Mouse (Mus musculus): ENCODE results near the gene Ttll5. TPM values are rescaled to one million over a fixed set of nuclear protein-coding genes. Genes with fewer than 3 reads are reported as not detected.

Gene Ttll5
- polyA plus RNA-seq, 2 experiments: 5.6 to 6.4 TPM

GRCm38 (mm10) chr12:86022282-86022984 is 198.0 kb downstream of the Ttll5 start:
- Histone ChIP-seq H3K4me1 (replicated peaks; ENCODE audit: control insufficient read depth in 2 of 2, insufficient read depth in 2 of 2, low read length in 1 of 2) (no peaks in the 10 kb centered on the region; a peak in 1 of 4 replicates), H3K9me3 (ENCODE audit: control insufficient read depth, low read length) (no peaks in the 10 kb centered on the region), H3K4me3 (ENCODE audit: insufficient read depth in 1 of 2, low read depth in 2 of 2, low read length in 2 of 2) (no peak overlapping the region), H3K4me2 (ENCODE audit: low read depth) (no peak overlapping the region), H3K27me3 (ENCODE audit: control insufficient read depth, insufficient read depth, low read length) (no peaks in the 10 kb centered on the region), H3K36me3 (replicated peaks; ENCODE audit: control insufficient read depth, insufficient read depth, low read depth) (no peaks in the 10 kb centered on the region), H3K27ac (no peak overlapping the region), H3K9ac (replicated peaks) (no peak overlapping the region)
- DNase-seq (ENCODE audit: low read depth in 3 of 3, low spot score in 3 of 3): no peak
- ATAC-seq (ENCODE audit: insufficient read depth): no peak
- TF ChIP-seq EP300 (IDR thresholded peaks at IDR 0.05; ENCODE audit: low read depth) (no peak), CTCF (IDR thresholded peaks at IDR 0.05; ENCODE audit: low read depth) (no peak)
- WGBS (ENCODE audit: insufficient replicate concordance): 69% methylated on average over 9 of the region's 9 CpGs

- H3K4me2 ChIP-seq (ENCODE audit: low read depth): no peak overlapping the region
- no peaks in the 10 kb centered on the region; a peak in 1 of 4 replicates for H3K4me1 ChIP-seq (replicated peaks; ENCODE audit: control insufficient read depth in 2 of 2, insufficient read depth in 2 of 2, low read length in 1 of 2)
- no peak overlapping the region for H3K4me3 ChIP-seq (ENCODE audit: insufficient read depth in 1 of 2, low read depth in 2 of 2, low read length in 2 of 2)
- DNase-seq (ENCODE audit: low read depth in 3 of 3, low spot score in 3 of 3) (no peak), ATAC-seq (ENCODE audit: insufficient read depth) (no peak)
- no peak overlapping the region for H3K9ac ChIP-seq (replicated peaks)
- TF ChIP-seq EP300 (IDR thresholded peaks at IDR 0.05; ENCODE audit: low read depth) (no peak), CTCF (IDR thresholded peaks at IDR 0.05; ENCODE audit: low read depth) (no peak)
- 66% methylated on average over 4 of the region's 4 CpGs for WGBS (ENCODE audit: insufficient replicate concordance)
- H3K9me3 ChIP-seq (ENCODE audit: control insufficient read depth, low read length): no peaks in the 10 kb centered on the region
- H3K36me3 ChIP-seq (replicated peaks; ENCODE audit: control insufficient read depth, insufficient read depth, low read depth): no peaks in the 10 kb centered on the region
- no peaks in the 10 kb centered on the region for H3K27me3 ChIP-seq (ENCODE audit: control insufficient read depth, insufficient read depth, low read length)
- no peak overlapping the region for H3K27ac ChIP-seq
Measured at GRCm38 (mm10) chr12:86023081-86023871, 198.8 kb downstream of the Ttll5 start.

DNA sequence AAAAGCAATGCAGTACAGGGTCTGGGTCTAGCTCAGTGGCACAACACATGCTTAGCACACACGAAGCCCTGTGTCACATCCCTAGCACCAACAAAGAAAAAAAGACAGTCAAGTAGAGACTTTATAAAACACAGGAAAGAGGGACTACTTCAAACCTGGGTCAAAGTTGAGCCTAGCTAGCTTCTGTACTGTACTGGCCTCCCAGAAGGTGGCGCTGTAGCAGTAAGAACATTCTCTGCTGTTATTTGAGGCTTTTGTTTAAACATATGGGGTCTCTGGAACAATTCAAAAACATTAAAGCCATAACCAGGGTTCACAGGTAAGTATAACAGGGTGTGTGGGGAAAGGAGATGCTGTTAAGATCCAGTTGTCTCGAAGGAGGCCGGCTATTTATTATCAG is 200.0 kb downstream of the Ttll5 start:
- H3K27ac ChIP-seq: no peak overlapping the region
- 51% methylated on average over 4 of the region's 4 CpGs for WGBS (ENCODE audit: insufficient replicate concordance)
- H3K4me2 ChIP-seq (ENCODE audit: low read depth): no peak overlapping the region
- ATAC-seq (ENCODE audit: insufficient read depth) (no peak), DNase-seq (ENCODE audit: low read depth in 3 of 3, low spot score in 3 of 3) (no peak)
- no peaks in the 10 kb centered on the region for H3K9me3 ChIP-seq (ENCODE audit: control insufficient read depth, low read length)
- H3K9ac ChIP-seq (replicated peaks): no peak overlapping the region
- TF ChIP-seq EP300 (IDR thresholded peaks at IDR 0.05; ENCODE audit: low read depth) (no peak), CTCF (IDR thresholded peaks at IDR 0.05; ENCODE audit: low read depth) (peak; percentile 53)
- H3K27me3 ChIP-seq (ENCODE audit: control insufficient read depth, insufficient read depth, low read length): no peaks in the 10 kb centered on the region
- no peaks in the 10 kb centered on the region; a peak in 1 of 4 replicates for H3K4me1 ChIP-seq (replicated peaks; ENCODE audit: control insufficient read depth in 2 of 2, insufficient read depth in 2 of 2, low read length in 1 of 2)
- H3K36me3 ChIP-seq (replicated peaks; ENCODE audit: control insufficient read depth, insufficient read depth, low read depth): no peaks in the 10 kb centered on the region
- H3K4me3 ChIP-seq (ENCODE audit: insufficient read depth in 1 of 2, low read depth in 2 of 2, low read length in 2 of 2): no peak overlapping the region

DNA sequence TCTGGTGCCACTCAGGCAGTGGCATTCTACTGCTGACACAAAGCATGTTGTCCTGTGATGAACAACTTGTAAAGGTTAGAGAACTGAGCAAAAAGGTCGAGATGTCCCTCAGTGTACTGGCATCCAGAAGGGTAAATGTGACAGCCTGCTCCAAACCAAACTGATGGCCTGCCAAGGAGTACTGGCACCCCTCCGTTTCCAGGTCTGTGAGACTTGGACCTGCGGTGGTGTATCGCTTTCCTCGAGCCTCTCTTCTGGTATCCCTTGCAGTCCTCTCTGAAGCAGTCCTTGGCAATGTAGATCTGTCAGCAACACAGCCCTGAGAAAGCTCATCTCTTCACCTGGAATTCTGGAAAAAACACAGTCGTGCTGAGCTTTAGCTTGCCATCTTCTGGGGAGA is 201.0 kb downstream of the Ttll5 start:
- Histone ChIP-seq H3K27me3 (ENCODE audit: control insufficient read depth, insufficient read depth, low read length) (no peaks in the 10 kb centered on the region), H3K36me3 (replicated peaks; ENCODE audit: control insufficient read depth, insufficient read depth, low read depth) (no peaks in the 10 kb centered on the region), H3K4me2 (ENCODE audit: low read depth) (no peak overlapping the region), H3K27ac (no peak overlapping the region), H3K9ac (replicated peaks) (no peak overlapping the region), H3K4me1 (replicated peaks; ENCODE audit: control insufficient read depth in 2 of 2, insufficient read depth in 2 of 2, low read length in 1 of 2) (peaks cover 0 to 4% of the 10 kb centered on the region in 2 experiments; a peak in 2 of 4 replicates), H3K9me3 (ENCODE audit: control insufficient read depth, low read length) (no peaks in the 10 kb centered on the region), H3K4me3 (ENCODE audit: insufficient read depth in 1 of 2, low read depth in 2 of 2, low read length in 2 of 2) (no peak overlapping the region)
- 71% methylated on average over 6 of the region's 6 CpGs for WGBS (ENCODE audit: insufficient replicate concordance)
- ATAC-seq (ENCODE audit: insufficient read depth) (no peak), DNase-seq (ENCODE audit: low read depth in 3 of 3, low spot score in 3 of 3) (no peak)
- no peak for TF ChIP-seq CTCF (IDR thresholded peaks at IDR 0.05; ENCODE audit: low read depth)

GRCm38 (mm10) chr12:86027000-86027399 is 202.5 kb downstream of the Ttll5 start:
- Histone ChIP-seq H3K27ac (no peak overlapping the region), H3K4me2 (ENCODE audit: low read depth) (no peak overlapping the region), H3K4me3 (ENCODE audit: insufficient read depth in 1 of 2, low read depth in 2 of 2, low read length in 2 of 2) (no peak overlapping the region), H3K4me1 (replicated peaks; ENCODE audit: control insufficient read depth in 2 of 2, insufficient read depth in 2 of 2, low read length in 1 of 2) (peaks cover 3 to 10% of the 10 kb centered on the region in 2 experiments; a peak in 2 of 4 replicates), H3K27me3 (ENCODE audit: control insufficient read depth, insufficient read depth, low read length) (no peaks in the 10 kb centered on the region), H3K9me3 (ENCODE audit: control insufficient read depth, low read length) (no peaks in the 10 kb centered on the region), H3K9ac (replicated peaks) (no peak overlapping the region), H3K36me3 (replicated peaks; ENCODE audit: control insufficient read depth, insufficient read depth, low read depth) (no peaks in the 10 kb centered on the region)
- TF ChIP-seq EP300 (IDR thresholded peaks at IDR 0.05; ENCODE audit: low read depth): no peak
- TF ChIP-seq CTCF (IDR thresholded peaks at IDR 0.05; ENCODE audit: low read depth): no peak
- ATAC-seq (ENCODE audit: insufficient read depth): no peak
- DNase-seq (ENCODE audit: low read depth in 3 of 3, low spot score in 3 of 3): no peak
- WGBS (ENCODE audit: insufficient replicate concordance): 78% methylated on average over 5 of the region's 5 CpGs

Data from liver, embryonic 14.5 days (tissue).